Mouse (Mus musculus): ENCODE data around the gene Ccz1. TPM values are rescaled to one million over a fixed set of nuclear protein-coding genes. Genes with fewer than 3 reads are reported as not detected.
A peak's percentile ranks its signal among the peaks of the same experiment; 100 is the strongest.
"Not testable (repeated sequence)": the region's sequence is repeated elsewhere in the genome, so short reads cannot be mapped to it uniquely, and the experiment has no call there.

Gene Ccz1
- 47.6 and 59.7 TPM in 2 replicates for total RNA-seq (2021)
- long read RNA-seq, experiment 1, transcript Ccz1-201 (15 exons, 1,769 nt), result major isoform, 62 of 79 reads
- long read RNA-seq, experiment 1, partial matches to known transcripts, result 5 of 79 reads
- long read RNA-seq, experiment 1, other reads (novel, unspliced or antisense), result 12 of 79 reads
- long read RNA-seq, experiment 2, transcript Ccz1-201 (15 exons, 1,769 nt), result major isoform, 42 of 51 reads
- long read RNA-seq, experiment 2, partial matches to known transcripts, result 5 of 51 reads
- long read RNA-seq, experiment 2, other reads (novel, unspliced or antisense), result 4 of 51 reads

DNA sequence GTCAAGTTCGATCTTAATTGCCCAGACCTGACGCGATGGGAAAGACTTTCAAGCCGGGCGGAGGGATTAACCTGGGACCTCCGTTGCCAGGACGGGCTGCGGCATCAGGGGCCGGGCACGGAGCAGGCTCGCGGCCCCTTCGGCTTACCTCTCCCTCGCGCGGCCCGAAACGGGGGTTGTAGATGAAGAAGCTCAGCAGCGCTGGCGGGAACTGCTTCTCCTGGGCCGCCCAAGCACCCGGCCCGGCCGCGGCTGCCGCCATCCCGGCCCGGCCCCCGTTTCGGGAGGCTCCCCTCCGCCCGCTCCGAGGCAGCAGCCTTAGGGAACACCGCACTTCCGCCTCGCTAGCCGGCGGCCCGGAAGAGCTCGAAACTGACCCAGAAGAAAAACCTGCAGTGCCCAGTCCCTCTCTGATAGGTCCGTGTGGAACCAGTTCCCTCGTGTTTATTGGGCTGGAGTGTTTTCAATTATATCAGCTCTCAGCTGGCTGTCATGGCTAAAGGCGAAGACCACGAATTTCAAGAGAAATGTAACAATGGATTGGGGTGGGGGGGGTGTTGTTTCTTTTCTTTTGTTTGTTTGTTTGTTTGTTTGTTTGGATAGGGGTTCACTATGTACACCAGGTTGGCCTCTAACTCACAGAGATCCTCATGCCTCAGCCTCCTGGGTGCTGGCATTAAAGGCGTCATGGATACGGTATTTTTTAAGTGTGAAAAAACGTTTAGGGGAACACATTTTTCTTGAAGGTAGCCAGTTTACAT lies at the start of gene Ccz1:
TSS of gene Ccz1 (minus strand) at position 327 of the 761 bp plus-strand sequence.
- DNase-seq, result peak; percentile 90

DNA sequence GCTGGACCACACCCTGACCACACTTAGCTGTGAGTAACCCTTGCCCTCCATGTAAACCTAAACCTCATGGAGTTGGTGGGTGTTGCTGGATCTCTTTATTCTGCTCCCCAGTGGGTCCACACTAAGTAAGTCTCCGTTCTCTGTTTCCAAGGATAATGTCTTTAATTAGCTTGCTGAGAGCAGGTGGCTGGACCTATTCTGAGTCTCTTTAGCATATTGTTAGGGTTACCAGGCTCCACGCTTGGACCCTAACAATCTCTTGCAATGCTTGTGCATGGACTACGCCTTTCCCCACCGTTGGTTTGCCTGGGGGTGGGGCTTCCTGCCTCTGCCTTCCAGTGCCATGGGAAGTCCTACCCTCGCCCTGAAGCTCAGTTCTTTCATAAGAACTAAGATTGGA lies 49.4 kb upstream of the Ccz1 start:
- no peak for DNase-seq

DNA sequence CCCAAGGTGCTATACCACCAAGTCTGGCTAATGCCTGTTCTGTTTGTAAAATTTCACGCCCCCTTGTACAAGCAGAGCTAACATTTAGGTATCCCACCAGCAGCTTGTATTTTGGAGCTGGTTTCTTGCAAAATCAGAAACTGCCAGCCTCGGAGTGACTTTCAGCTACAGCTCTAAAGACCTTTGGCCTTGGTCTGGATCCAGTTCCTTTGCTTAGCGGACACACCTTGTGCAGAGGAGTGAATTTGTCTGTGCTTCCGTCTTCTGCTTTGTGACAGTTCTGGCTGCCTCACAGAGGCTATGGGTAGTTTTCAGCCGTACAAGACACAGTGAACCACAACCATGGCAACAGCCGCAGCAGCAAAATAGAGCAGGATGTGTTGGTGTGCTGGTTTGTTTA lies 39.7 kb upstream of the Ccz1 start:
- peak; percentile 21 for DNase-seq

DNA sequence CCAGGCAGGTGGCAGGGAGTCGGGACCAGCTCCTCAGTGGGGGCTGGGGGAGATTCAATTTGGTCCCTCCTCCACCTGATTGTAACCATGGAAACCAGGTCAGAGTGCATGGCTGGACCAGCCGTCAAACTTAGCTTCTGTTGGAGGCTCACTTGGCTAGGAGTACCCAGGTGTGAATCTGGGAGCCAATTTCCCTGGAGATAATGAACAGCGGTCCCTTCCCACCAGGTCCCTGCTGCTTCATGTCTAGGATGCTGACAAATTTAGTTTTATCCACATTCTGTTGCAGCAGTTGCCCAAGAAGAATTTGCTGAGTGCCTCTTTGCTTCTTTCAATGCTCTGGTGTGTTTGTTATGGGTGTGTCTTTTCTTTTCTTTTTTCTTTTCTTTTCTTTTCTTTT lies 38.8 kb upstream of the Ccz1 start:
- no peak for DNase-seq

DNA sequence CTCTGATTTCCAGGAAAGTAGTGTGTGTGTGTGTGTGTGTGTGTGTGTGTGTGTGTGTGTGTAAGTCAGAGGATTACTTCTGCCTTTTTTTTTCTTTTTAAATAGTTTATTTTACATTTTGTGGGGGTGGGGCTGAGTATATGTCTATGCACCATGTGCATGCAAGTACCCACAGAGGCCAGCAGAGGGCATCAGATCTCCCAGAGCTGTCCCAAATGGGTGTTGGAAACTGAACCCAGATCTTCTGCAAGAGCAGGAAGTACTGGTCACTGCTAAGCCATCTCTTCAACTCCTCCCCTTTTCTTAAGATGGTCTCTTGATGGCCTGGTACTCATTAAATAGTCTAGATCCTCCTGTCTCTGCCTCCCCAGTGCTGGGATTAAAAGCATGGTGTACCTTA lies 36.6 kb upstream of the Ccz1 start:
- peak; percentile 16 for DNase-seq

DNA sequence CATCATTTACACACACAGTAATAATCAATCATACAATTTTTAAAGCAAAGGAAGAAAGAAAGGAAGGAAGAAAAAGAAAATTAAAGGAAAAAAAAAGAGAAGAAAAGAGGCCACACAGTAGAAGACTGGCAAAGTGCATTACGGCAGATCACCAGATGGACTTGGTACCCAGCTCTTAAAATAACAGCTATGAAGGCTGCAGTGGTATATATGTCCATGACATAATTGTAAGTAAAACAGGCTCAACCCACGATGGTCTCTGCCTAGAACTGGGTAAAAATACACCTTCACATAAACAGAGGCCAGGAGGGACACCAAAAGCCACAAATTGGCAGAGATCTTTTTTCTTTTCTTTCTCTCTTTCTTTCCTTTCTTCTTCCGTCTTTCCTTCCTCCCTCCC lies 35.2 kb upstream of the Ccz1 start:
- no peak for DNase-seq

DNA sequence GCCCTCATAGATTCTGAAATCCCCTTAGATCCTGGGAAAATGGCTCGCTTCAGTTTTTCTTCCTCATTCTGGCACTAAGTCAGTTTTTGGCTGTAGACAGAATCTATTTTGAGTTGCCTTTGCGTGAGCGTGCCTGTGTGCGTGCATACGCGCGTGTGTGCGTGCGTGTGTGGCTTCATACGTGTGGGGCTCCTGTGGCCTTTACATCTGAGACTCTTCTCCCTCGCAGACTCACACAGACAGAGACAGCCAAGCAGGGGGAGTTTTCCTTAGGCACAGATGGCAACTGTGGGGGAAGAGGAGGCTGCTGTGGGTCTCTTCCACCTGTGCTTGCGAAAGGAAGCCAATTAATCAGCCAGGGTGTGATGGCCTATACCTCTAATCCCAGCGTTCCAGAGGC lies 32.6 kb upstream of the Ccz1 start:
- DNase-seq, result no peak

DNA sequence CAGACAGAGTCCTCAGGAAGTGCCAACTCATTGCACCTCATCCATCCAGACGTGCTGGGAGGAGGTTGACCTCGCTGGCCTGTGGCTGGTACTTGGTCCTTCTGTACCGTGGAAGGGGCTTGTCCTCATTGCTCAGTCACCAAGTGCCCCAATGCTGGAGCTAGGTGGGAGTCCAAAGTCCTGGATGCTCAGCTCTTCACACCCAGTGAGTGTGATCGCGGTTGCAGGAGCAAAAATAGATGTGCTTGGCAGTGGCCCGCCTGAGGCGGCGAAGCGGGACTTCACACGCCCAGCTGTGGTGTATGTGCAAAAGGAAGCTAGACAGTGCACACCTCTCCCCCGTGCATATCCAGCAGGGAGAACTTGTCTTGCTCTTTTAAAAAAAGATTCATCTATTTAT lies 28.5 kb upstream of the Ccz1 start:
- no peak for DNase-seq

DNA sequence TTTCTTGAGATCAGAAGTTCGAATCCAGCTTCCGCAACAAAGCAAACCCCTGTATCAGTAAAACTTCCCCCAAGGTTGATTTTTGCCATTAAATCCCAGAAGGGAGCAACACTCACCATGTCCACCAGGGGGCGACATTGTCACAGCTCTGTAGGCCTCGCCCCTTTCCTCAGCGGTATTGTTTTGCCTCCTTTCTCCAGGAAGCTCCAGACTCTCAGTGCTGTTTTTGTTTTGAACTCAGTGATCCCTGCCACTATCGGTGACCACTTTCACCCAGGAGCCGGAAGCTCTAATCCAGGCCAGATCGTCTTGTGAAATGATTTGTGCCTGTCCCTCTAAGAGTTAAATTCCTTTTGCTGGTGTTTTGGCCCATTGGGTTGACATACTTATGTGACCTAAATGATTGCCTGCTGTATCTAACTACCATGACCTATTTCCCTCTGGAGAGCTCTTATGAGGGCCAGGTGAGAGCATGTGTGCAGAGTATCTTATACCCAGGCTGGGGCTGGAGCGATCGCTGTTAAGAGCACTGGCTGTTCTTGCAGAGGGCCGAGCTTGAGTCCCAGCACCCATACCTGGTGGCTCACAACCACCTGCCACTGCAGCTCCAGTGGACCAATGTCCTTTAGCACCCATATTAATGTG lies 26.2 kb upstream of the Ccz1 start:
- peak; percentile 90 for DNase-seq

DNA sequence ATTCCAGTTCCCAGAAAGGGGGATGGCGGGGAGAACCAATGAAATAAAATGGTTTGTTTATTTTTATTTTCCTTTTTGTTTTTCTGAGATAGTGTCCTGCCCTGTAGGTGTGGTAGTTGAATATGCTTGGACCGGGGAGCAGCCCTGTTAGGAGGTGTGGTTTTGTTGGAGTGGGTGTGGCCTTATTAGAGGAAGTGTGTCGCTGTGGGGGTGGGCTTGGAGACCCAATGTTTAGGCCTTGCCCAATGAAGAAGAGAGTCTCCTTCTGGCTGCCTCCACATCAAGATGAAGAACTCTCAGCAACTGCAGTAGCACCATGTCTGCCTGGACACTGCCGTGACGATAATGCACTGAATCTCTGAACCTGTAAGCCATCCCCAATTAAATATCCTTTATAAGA lies 25.2 kb upstream of the Ccz1 start:
- no peak for DNase-seq

DNA sequence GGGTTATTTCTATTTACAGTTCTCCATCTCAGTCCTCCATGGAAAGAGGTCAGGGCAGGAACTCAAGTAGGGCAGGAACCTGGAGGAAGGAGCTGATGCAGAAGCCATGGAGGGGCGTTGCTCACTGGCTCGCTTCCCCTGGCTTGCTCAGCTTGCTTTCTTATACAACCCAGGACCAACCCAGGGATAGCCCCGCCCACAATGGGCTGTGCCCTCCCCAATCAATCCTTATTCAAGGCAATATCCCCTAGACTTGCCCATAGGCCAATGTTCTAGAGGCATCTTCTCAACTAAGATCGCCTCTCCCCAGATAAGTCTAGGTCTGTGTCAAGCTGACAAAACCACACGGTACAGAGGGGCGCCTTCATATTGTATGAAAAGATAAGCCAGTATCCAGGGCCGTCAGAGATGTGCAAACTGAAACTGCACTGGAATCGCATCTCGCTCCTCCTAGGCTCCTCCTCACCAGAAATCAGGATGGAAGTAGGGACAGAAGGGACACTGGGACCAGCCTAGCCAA lies 24.5 kb upstream of the Ccz1 start:
- no peak for DNase-seq

DNA sequence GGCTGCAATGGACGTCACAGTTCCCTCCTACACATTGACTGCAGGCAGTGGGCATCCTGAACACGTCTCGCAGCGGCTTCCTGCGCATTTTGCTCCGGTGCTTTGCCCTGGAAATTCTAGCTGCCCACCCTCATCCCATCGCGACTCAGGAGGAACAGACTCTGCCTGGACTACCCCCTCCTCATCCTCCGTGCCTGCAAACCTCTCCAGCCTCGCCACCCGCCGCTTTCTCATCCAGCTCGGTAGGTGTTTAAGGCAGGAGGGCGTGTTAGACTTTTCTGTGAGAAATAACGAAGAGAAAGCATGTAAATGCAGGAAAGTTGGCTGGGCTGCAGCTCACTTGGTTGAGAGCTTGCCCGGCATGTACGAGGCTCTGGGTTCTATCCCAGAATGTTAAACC lies 22.3 kb upstream of the Ccz1 start:
- DNase-seq, result no peak

DNA sequence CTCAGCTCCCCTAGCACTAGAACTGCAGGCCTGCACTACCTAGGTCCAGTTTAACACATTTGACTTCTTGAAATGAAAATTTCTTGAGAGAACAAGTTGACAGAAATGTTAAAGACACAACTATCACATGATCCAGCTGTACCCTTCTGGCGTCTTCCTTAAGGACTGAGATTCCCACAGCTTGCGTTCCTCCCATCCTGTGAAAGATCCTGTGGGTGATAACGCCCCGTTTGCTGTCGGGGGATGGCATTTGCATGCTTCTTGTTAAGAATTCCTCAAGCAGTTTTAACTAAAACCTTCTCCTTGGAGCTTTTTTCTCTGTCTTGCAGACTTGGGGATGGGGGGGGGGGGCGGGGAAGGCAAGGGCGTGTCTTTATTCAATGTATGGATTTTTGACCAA lies 19.9 kb upstream of the Ccz1 start:
- no peak for DNase-seq

DNA sequence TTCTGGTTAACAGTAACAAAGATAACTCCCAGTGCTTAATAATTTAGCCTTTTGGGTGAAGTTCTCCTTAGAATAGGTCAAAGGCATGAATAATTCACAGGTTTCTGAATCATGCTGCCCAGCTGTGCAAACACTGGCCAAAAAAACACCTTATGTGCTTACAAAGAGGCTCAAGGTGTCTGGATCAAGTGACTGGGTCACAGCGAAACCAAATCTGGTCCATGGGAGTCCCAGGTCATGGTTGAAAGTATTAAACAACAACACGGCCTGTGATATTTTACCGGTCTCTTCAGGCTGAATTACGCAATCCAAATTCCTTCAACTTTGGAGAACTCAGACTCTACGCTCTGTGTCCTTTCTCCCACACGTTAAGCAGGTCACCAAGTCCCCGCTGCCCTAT lies 17.8 kb upstream of the Ccz1 start:
- no peak for DNase-seq

DNA sequence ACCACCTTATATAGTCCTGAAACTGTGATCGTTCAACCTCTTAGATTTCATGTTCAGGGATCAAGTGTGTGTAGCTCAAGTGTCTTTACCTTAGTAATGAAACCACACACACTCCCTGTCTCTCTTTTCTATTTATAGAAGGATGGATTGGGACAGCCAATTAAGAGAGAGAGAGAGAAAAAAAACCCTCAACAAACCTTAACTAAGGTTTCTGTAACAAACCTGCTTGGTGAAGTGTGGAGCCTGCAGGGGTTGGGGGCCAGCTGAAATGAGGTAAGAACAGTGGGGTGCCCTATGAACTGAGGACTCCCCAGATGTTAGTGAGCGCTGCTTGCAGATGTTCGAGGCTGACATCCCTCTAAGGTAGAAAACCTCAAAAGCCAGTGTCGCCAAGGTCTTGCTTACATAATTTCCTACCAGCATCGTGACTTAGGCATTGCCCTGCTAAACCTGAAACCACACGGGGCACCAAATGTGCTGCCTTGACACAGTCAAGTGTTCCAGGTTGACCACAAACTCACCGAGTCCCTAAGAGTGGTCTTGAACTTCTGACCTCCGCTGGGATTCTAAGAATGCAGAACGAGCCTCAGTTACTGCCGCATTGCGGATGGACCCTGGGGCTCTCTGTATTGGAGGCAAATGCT lies 12.1 kb upstream of the Ccz1 start, which contains the start of gene Ocm:
TSS of gene Ocm (minus strand) at position 51 of the 644 bp plus-strand sequence.
- no peak for DNase-seq

DNA sequence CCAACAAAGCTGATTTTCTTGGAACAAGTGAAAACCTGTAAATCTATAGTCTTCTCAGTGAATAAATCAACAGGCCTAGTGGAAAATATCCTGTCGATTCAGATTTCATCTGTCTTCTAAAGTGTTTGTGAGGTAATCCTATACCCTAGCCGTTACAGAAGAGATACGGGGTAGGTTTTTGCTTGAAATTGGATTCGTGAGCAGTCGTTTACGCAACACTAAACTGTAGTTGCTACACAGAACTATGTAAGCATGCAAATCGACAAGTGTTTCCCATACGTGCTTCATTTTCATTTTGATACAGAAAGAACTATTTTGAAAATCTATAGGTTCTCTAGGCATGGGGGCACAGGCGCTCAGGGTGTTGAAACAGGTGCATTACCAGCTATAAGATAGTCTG lies 1.2 kb upstream of the Ccz1 start:
- no peak for DNase-seq

DNA sequence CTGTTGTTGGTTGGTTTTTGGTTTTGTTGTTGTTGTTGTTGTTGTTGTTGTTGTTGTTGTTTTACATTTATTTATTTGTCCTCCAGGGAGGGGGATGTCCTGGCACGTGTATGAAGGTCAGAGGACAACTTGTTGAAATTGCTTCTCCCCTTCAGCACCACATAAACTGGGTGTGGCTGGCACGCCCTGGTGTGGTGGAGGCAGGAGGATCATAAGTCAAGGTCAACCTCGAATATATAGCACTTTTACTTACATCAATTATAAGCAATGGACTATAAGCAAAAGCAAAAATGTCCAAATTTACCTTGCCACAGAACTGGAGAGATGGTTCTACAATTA lies 604 bp upstream of the Ccz1 start:
- no peak for DNase-seq

DNA sequence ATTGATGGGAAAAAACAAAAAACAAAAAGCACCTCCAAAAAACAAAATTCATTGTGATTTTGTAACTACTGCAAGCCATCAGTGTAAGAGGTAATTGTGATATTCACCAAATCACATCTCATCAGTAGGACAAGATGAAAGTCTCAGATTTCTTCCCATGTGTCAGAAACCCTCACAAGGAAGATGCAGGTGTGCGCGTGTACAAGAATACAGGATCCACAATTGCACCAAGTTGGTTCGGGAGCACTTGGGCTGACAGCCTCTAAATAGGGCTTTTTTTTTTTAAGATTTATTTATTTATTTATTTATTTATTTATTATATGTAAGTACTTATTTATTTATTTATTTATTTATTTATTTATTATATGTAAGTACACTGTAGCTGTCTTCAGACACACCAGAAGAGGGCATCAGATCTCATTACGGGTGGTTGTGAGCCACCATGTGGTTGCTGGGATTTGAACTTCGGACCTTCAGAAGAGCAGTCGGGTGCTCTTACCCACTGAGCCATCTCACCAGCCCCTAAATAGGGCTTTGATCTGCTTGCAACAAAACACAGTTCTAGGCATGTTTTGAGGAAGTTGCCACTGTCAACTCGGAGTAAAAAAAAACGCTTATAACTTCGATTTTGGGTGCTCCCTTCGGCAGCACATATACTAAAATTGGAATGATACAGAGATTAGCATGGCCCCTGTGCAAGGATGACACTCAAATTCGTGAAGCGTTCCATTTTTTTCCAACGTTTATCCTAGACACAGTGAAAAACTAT lies 1.1 kb downstream of the Ccz1 start:
- not testable (repeated sequence) for DNase-seq

DNA sequence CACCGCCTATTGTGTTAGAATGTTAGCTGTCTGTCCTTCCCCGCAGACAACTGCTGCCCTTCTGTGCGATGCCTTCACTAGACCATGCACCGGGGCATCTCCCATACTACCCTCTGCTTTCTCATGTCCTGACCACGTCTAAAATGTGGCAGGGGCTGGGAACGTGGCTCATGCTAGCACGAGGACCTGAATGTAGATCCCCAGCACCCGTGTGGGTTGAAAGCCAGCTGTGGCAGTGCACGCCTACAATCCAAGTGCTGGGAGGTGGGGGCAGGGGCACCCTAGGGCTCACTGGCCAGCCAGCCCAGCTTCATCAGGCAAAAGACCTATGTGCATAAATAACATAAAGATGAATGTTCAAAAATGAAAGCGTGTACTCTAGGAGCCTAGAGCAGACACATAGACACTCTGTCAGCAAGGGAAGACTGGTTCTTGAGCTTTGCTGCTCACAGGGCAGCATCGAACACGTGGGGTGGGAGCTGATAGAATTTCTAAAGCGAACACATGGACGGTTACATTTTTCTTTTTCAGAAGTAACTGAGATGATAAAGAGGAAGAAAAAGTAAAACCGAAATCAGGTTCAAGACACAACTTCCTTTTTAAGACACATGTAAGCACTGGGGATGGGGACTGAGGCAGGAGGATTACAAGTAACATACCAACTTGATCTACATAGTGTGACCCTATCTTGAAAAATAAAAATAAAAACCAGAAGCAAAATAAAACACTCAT lies 12.1 kb downstream of the Ccz1 start:
- no peak for DNase-seq

DNA sequence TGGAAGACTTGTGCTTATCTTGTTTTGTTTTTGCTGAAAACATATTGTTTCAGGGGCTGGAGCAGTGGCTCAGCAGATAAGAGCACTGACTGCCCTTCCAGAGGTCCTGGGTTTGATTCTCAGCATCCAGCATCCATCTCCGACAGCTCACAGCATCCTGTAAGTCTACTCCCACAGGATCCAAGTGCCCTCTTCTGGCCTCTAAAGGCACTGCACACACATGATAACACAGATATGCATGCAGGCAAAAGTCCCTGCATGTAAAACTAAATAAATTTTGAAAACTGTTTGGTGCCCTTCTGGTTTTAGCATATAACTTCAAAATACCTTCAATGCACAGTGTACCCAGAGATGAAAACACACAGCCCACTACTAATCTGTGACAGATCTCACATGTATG lies 15.3 kb downstream of the Ccz1 start:
- DNase-seq, result peak; percentile 46

DNA sequence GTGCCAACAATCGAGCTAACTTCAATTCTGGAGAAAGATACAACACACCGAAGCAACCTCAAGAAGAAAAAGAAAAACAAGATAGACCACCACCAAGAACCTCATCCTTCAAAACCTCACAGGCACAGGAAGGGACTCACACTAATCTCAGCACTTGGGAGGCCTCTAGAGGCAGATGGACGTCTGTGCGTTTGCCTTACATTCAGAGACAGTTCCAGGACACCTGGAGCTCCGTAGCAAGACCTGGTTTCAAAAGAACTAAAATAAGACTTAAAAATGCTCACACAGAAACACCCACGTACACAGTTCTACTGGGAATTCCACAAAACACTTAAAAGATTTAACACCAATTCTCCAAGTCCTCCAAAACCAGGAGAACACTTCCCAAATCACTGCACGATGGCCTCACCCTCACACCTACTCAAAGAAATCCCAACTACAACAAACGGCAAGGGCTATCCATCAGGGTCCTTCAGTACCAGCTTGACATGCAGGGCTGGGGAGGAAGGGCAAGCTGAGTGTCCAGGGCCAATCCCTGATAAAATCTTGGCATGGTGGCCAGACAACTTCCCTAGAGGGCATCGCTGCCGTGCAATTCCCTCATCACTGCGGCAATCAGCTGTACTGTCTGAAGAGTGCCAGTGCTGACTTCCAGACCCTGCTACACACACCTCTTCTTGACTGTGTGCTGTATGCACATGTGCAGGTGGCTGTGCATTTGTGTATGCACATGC lies 19.9 kb downstream of the Ccz1 start:
- DNase-seq, result peak; percentile 72
